Mouse (Mus musculus): ENCODE data around the gene Olfr1426. TPM values are rescaled to one million over a fixed set of nuclear protein-coding genes. Genes with fewer than 3 reads are reported as not detected.

Olfr1426 gene
- polyA plus RNA-seq (2012; rRNA removed), result not detected in 2 replicates

DNA sequence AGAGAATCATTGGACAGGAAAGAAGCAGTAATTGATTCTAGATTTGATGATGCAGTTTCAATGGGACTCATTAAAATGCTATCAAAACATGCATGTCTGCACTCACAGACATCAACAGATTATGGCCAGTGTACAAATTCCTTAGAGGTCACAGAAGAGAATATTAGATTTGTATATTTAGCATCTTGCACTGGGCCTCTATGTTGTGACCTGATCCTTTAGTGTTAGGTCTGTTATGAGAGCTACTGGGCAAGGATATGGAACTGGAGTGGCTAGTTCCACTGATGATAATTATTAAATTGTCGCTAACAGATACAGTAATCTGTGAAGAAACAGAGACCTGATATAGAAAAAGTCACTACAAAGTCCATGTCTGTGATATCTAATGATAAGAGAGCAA is at the start of gene Olfr1426:
Gene Olfr1426, minus strand, starts transcription at position 101 of the 400 bp plus-strand sequence.
- Histone ChIP-seq H3K4me3 (ENCODE audit: extremely low read depth, insufficient read depth, insufficient read length) (no peak within 1 kb of the TSS), H3K36me3 (ENCODE audit: control insufficient read depth, insufficient read depth, low read length) (no peaks in the 10 kb centered on the region), H3K27me3 (ENCODE audit: control insufficient read depth, insufficient read depth, low read length) (no peaks in the 10 kb centered on the region), H3K27ac (ENCODE audit: insufficient read depth, low read length) (no peak within 1 kb of the TSS), H3K4me1 (ENCODE audit: control insufficient read depth, insufficient read depth, insufficient read length) (no peaks in the 10 kb centered on the region)
- DNase-seq (ENCODE audit: low read depth in 1 of 2, low spot score in 2 of 2), result no peak
- 79% methylated on average over 1 of the region's 1 CpGs for WGBS
- TF ChIP-seq CTCF (IDR thresholded peaks at IDR 0.05; ENCODE audit: extremely low read depth, insufficient read depth, insufficient read length, insufficient replicate concordance) (no peak), POLR2A (IDR thresholded peaks at IDR 0.05; ENCODE audit: low read depth, low read length) (no peak)

DNA sequence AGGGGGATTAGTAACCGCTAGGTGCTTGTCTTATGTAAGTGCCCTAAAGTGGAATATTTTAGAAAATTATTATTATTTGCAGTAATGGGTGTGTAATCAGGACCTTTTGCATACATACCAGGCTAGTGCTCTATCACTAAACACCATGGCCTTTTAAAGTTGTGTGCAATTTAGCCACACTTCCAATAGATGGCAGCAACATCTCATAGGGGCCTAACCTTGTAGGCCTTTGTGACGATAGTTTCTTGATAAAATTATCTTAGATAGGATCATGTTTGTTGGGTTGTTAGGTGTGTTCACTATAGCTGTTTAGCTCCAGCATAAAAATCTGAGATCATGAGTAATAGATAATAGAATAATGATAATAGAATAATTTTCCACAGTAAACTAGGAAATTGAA is 42.5 kb upstream of the Olfr1426 start:
- Histone ChIP-seq H3K27ac (ENCODE audit: insufficient read depth, low read length) (no peak overlapping the region), H3K36me3 (ENCODE audit: control insufficient read depth, insufficient read depth, low read length) (no peaks in the 10 kb centered on the region), H3K27me3 (ENCODE audit: control insufficient read depth, insufficient read depth, low read length) (no peaks in the 10 kb centered on the region; the same call in 1 of the 2 replicates), H3K4me3 (ENCODE audit: extremely low read depth, insufficient read depth, insufficient read length) (no peak overlapping the region), H3K4me1 (ENCODE audit: control insufficient read depth, insufficient read depth, insufficient read length) (no peaks in the 10 kb centered on the region)
- no peak for DNase-seq (ENCODE audit: low read depth in 1 of 2, low spot score in 2 of 2)
- no peak for TF ChIP-seq POLR2A (IDR thresholded peaks at IDR 0.05; ENCODE audit: low read depth, low read length)
- no peak for TF ChIP-seq CTCF (IDR thresholded peaks at IDR 0.05; ENCODE audit: extremely low read depth, insufficient read depth, insufficient read length, insufficient replicate concordance)
- WGBS, result 39% methylated on average over 2 of the region's 2 CpGs

DNA sequence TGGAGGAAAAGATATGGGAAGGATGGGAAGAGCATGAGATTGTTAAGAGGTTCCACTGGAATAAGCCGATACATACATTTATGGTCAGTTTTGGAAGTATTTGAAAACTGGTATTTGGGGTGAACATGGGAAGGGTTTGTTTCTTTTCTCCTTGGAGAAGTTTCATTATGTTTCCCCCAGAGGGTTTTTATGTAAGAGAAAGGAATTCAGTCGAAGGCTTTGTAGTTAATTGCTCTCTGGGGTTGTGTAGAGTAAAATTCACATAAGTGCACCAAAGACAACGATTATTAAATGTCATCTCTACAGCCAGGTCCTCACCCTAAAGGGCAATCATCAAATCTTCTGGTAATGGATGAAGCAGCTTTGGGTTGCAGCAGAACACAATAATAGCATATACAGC is 31.3 kb upstream of the Olfr1426 start, which contains the start of gene Olfr76:
Gene Olfr76, minus strand, starts transcription at position 101 of the 400 bp plus-strand sequence.
- no peaks in the 10 kb centered on the region for H3K36me3 ChIP-seq (ENCODE audit: control insufficient read depth, insufficient read depth, low read length)
- no peaks in the 10 kb centered on the region for H3K27me3 ChIP-seq (ENCODE audit: control insufficient read depth, insufficient read depth, low read length)
- TF ChIP-seq CTCF (IDR thresholded peaks at IDR 0.05; ENCODE audit: extremely low read depth, insufficient read depth, insufficient read length, insufficient replicate concordance), result no peak
- H3K27ac ChIP-seq (ENCODE audit: insufficient read depth, low read length), result no peak within 1 kb of the TSS
- no peaks in the 10 kb centered on the region for H3K4me1 ChIP-seq (ENCODE audit: control insufficient read depth, insufficient read depth, insufficient read length)
- no peak within 1 kb of the TSS for H3K4me3 ChIP-seq (ENCODE audit: extremely low read depth, insufficient read depth, insufficient read length)
- WGBS, result 75% methylated on average over 3 of the region's 3 CpGs
- no peak for DNase-seq (ENCODE audit: low read depth in 1 of 2, low spot score in 2 of 2)

DNA sequence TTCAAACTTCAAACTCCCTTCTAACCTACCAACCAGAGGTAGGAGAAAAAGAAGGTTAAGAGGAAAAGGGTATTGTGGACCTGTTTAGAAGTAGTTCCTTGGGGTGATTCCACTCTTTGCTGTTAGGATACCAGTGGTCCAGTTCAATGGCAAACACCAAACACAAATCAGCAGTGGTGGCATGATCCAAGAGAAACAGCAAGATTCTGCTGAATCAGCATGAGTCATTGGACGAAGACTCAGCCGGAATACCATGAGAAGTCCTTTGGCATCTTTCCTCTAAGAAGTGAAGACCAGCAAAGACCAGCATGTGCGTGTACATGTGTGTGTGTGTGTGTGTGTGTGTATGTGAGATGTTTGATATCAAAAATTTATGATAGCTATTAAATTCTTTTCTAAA is 24.7 kb upstream of the Olfr1426 start:
- no peak overlapping the region for H3K4me3 ChIP-seq (ENCODE audit: extremely low read depth, insufficient read depth, insufficient read length)
- WGBS, result 88% methylated on average over 3 of the region's 3 CpGs
- no peak overlapping the region for H3K27ac ChIP-seq (ENCODE audit: insufficient read depth, low read length)
- H3K4me1 ChIP-seq (ENCODE audit: control insufficient read depth, insufficient read depth, insufficient read length), result no peaks in the 10 kb centered on the region
- H3K27me3 ChIP-seq (ENCODE audit: control insufficient read depth, insufficient read depth, low read length), result no peaks in the 10 kb centered on the region
- no peaks in the 10 kb centered on the region for H3K36me3 ChIP-seq (ENCODE audit: control insufficient read depth, insufficient read depth, low read length)
- no peak for DNase-seq (ENCODE audit: low read depth in 1 of 2, low spot score in 2 of 2)
- TF ChIP-seq POLR2A (IDR thresholded peaks at IDR 0.05; ENCODE audit: low read depth, low read length) (no peak), CTCF (IDR thresholded peaks at IDR 0.05; ENCODE audit: extremely low read depth, insufficient read depth, insufficient read length, insufficient replicate concordance) (no peak)

DNA sequence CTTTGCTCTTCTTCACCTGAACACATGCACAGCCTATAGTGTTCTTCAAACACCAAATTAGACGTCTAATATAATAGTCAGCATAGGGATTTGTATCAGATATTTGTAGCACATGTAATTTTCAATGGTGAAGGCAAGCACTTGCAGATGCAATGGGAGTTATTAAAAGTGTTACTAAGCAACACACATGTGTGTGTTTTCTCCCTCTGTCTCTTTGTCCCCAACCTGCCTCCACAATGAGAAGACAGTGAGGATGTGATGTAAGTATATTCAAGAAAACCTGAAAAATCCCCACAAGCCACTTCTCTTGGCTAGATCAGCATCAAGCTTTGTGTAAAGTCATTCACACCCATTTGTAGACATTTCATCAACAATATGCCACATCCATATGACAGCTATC is 24.0 kb upstream of the Olfr1426 start, which contains the start of gene Olfr1428:
Gene Olfr1428, minus strand, starts transcription at position 101 of the 400 bp plus-strand sequence.
- no peaks in the 10 kb centered on the region for H3K4me1 ChIP-seq (ENCODE audit: control insufficient read depth, insufficient read depth, insufficient read length)
- no peaks in the 10 kb centered on the region for H3K36me3 ChIP-seq (ENCODE audit: control insufficient read depth, insufficient read depth, low read length)
- 76% methylated on average over 1 of the region's 1 CpGs for WGBS
- no peak for TF ChIP-seq POLR2A (IDR thresholded peaks at IDR 0.05; ENCODE audit: low read depth, low read length)
- no peak for TF ChIP-seq CTCF (IDR thresholded peaks at IDR 0.05; ENCODE audit: extremely low read depth, insufficient read depth, insufficient read length, insufficient replicate concordance)
- H3K27ac ChIP-seq (ENCODE audit: insufficient read depth, low read length), result no peak within 1 kb of the TSS
- DNase-seq (ENCODE audit: low read depth in 1 of 2, low spot score in 2 of 2), result no peak
- H3K27me3 ChIP-seq (ENCODE audit: control insufficient read depth, insufficient read depth, low read length), result no peaks in the 10 kb centered on the region
- H3K4me3 ChIP-seq (ENCODE audit: extremely low read depth, insufficient read depth, insufficient read length), result no peak within 1 kb of the TSS

DNA sequence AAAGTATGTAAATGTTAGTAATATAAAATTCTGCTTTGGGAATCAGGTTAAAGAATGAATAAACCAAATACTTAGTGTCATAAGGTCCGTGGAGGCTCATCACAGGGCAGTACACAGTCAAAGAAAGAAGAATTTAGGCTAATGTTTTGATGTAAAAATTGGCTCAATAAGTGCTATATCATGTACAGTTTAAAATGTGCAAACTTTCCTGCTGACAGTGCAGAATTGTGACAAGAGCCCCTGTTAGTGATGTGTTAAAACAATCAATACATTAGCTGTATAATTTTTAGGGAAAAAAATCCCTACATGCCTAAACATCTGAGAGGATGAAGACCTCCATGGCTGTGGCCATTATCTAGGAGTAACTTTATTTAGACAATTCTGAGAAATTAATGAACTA is 22.0 kb upstream of the Olfr1426 start:
- no peak overlapping the region for H3K27ac ChIP-seq (ENCODE audit: insufficient read depth, low read length)
- WGBS, result 57% methylated on average over 1 of the region's 1 CpGs

DNA sequence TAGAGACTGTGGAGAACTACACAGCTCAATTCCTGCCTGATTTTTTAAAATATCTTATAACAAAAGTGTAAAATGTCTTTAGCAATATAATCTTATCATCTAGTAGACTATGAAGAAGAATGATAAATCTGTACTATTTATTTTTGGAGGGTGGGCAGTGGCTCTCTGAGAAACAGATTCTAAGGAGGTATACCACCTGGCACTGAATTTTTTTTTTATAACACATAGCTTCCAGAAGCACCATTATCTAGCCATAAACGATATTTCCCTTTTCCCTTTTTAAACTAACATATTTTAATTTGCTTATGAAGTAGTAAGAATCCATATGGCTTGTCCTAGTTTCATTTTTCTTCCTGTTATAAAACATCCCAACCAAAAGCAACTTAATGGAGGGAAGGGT is 12.7 kb upstream of the Olfr1426 start:
- Histone ChIP-seq H3K4me1 (ENCODE audit: control insufficient read depth, insufficient read depth, insufficient read length) (no peaks in the 10 kb centered on the region), H3K27ac (ENCODE audit: insufficient read depth, low read length) (no peak overlapping the region), H3K36me3 (ENCODE audit: control insufficient read depth, insufficient read depth, low read length) (no peaks in the 10 kb centered on the region), H3K4me3 (ENCODE audit: extremely low read depth, insufficient read depth, insufficient read length) (no peak overlapping the region), H3K27me3 (ENCODE audit: control insufficient read depth, insufficient read depth, low read length) (no peaks in the 10 kb centered on the region)
- WGBS, result 46% methylated on average over 1 of the region's 1 CpGs
- no peak for DNase-seq (ENCODE audit: low read depth in 1 of 2, low spot score in 2 of 2)
- TF ChIP-seq POLR2A (IDR thresholded peaks at IDR 0.05; ENCODE audit: low read depth, low read length) (no peak), CTCF (IDR thresholded peaks at IDR 0.05; ENCODE audit: extremely low read depth, insufficient read depth, insufficient read length, insufficient replicate concordance) (no peak)

More for the DNA sequence above, 22.0 kb upstream of the Olfr1426 start:
- H3K4me3 ChIP-seq (ENCODE audit: extremely low read depth, insufficient read depth, insufficient read length), result no peak overlapping the region
- H3K27me3 ChIP-seq (ENCODE audit: control insufficient read depth, insufficient read depth, low read length), result no peaks in the 10 kb centered on the region
- no peak for TF ChIP-seq CTCF (IDR thresholded peaks at IDR 0.05; ENCODE audit: extremely low read depth, insufficient read depth, insufficient read length, insufficient replicate concordance)
- TF ChIP-seq POLR2A (IDR thresholded peaks at IDR 0.05; ENCODE audit: low read depth, low read length), result no peak
- DNase-seq (ENCODE audit: low read depth in 1 of 2, low spot score in 2 of 2), result no peak
- H3K36me3 ChIP-seq (ENCODE audit: control insufficient read depth, insufficient read depth, low read length), result no peaks in the 10 kb centered on the region
- H3K4me1 ChIP-seq (ENCODE audit: control insufficient read depth, insufficient read depth, insufficient read length), result no peaks in the 10 kb centered on the region

Measured in spleen, adult 2 months (tissue).